Mouse (Mus musculus) testis, postnatal 14 days (tissue): ENCODE data around the gene B9d1.
A peak's percentile ranks its signal among the peaks of the same experiment; 100 is the strongest.

Experiments
- DNase-seq: peaks from one replicate; pipeline ENCODE4 v3.0.0; 2021; ENCODE audit warnings: low spot score

B9d1 gene

DNA sequence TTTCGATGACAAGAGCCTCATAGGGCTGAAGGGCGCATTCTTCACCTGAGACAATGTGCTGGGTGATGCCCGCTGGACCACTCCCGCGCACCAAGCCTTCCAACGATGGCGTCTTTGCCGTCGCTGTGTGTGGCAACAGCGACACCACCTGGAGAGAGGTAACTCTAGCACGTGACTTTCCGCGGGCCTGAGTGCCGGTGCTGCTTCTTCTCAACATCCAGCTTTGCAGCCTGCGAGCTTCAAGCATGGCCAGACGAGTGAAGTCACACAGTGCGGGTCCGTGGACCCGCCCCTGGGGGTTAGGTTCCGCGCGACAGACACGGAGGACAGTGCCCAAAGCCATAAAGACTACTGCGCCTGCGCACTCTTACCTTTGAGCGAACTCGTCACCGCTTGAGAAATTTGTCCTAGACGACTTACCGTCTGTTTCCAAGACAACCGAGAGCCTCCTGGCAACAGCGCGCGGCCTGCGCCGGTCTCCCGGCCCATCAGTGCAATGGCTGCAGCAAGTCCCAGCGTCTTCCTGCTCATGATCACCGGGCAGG is at the start of gene B9d1:
B9d1 (plus strand) TSS at position 432 of the 545 bp plus-strand sequence.
- peak; percentile 93 for DNase-seq

GRCm38 (mm10) chr11:61464071-61464470 is 40.9 kb upstream of the B9d1 start:
- no peak for DNase-seq

GRCm38 (mm10) chr11:61465422-61465821 is 39.5 kb upstream of the B9d1 start:
- DNase-seq: no peak

- DNase-seq: no peak
Measured at GRCm38 (mm10) chr11:61468534-61468933, 36.4 kb upstream of the B9d1 start.

DNA sequence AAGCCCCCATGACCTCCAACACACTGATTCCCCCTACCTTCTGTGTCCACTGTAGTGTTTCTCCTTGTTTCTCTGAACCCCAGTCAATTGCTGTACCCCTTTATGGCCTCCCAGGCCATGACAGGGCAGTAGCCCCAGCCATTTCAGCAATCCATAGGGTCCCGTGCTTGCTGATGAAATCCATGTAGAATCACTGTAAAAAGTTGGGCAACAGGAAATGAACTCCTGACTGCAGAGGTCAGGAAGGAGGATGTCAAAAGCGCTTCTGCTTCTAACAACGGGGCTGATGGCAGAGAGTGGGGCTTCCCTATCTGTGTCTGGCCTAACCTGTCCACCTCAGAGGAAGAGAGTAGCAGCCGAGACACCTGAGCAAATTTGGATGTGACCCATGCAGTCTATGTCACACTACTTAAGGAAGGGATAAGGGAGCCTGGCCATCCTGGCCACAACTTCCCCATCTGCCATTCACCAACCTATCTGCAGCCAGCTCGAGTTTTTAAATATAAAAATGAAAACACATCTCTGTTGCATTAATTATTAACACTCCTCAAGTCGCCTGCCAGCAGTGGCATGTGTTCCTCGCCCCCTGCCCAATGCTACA is 35.5 kb upstream of the B9d1 start:
- no peak for DNase-seq

DNA sequence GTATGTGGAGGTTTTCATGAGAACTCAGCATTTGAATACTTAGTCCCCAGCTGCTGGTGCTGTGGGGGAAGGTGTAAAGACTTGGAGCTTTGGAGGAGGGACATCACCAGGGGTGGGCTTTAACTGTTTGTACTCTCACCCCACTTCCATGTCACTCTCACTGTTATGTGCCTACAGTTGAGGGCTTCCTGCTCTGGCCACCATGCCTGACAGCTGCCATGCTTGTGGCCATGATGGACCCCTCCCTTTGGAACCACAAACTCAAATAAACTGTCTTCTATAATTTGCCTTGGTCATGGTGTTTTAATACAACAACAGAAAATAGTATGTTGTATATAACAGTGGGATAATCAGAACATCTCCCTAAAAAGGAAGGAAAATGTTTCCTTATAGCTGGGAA is 34.1 kb upstream of the B9d1 start:
- DNase-seq: no peak

GRCm38 (mm10) chr11:61473630-61474029 is 31.3 kb upstream of the B9d1 start:
- no peak for DNase-seq

DNA sequence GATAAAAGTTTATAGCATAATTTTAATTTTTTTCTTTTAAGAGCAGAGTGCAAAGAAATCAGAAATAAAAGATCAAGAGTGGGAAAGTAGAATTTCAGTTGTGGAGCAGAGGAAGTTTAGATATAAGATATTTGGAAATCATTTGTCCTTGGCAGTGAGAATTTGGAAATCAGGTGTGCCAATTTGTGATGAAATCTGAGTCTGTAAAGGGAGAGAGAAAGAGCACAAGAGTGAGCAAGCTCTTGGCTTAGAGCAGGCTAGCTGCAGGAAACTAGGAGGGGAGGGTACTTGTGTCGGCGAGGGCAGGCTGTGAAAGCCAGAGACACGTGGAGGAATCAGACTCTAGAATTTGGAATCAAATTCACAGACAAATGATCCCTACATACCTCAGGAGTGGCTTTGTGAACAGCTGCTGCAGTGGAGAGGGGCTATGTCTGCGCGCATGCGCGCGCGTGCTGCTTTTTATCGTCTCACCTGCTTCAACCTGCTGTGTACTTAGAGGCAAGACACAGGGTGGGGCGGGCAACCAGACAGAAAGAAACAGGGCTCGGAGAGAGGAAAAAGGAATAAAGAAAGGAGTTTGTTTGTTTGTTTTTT is 28.1 kb upstream of the B9d1 start:
- no peak for DNase-seq

- no peak for DNase-seq
Measured at GRCm38 (mm10) chr11:61477566-61478508, 27.1 kb upstream of the B9d1 start.

- DNase-seq: no peak
Measured at GRCm38 (mm10) chr11:61478788-61479187, 26.2 kb upstream of the B9d1 start.

GRCm38 (mm10) chr11:61481239-61482090 is 23.5 kb upstream of the B9d1 start:
- DNase-seq: no peak

- no peak for DNase-seq
Measured at GRCm38 (mm10) chr11:61483226-61483845, 21.6 kb upstream of the B9d1 start.

GRCm38 (mm10) chr11:61484256-61484612 is 20.7 kb upstream of the B9d1 start:
- no peak for DNase-seq

GRCm38 (mm10) chr11:61484613-61485540 is 20.1 kb upstream of the B9d1 start, which contains the start of gene Mfap4:
Gene Mfap4 (plus strand): TSS chr11:61485431.
- peak; percentile 48 for DNase-seq

- no peak for DNase-seq
Measured at GRCm38 (mm10) chr11:61485541-61486457, 19.1 kb upstream of the B9d1 start.

GRCm38 (mm10) chr11:61486458-61487219 is 18.3 kb upstream of the B9d1 start:
- no peak for DNase-seq

- DNase-seq: no peak
Measured at GRCm38 (mm10) chr11:61487401-61487800, 17.5 kb upstream of the B9d1 start.

GRCm38 (mm10) chr11:61487936-61488335 is 17.0 kb upstream of the B9d1 start:
- no peak for DNase-seq
